Mouse (Mus musculus) brown adipose tissue, adult 24 weeks (tissue): Measurements from ENCODE around the gene Orc2. TPM values are rescaled to one million over a fixed set of nuclear protein-coding genes. Genes with fewer than 3 reads are reported as not detected.

ENCODE experiments used
- H3K27ac ChIP-seq: fragments of 200-500 bp; replicated peaks from 2 replicates; pipeline ENCODE4 v1.5.1; 2012; ENCODE audit warnings: low read depth, mild to moderate bottlenecking, low read length
- H3K4me1 ChIP-seq: fragments of 200-500 bp; 2 replicates; pipeline ENCODE4 v1.6.1; 2012; ENCODE audit warnings: low read length, mixed read lengths; ENCODE audit not compliant: control insufficient read depth, insufficient read depth, insufficient read length
- H3K4me3 ChIP-seq: fragments of 200-500 bp; 2 replicates; pipeline ENCODE4 v1.5.1; 2012; ENCODE audit warnings: low read depth, mild to moderate bottlenecking, low read length, moderate library complexity; ENCODE audit not compliant: insufficient read depth
- polyA plus RNA-seq: library from polyadenylated mRNA; stranded (reverse); fragments of >200 nt; gene quantifications from 2 replicates; pipeline ENCODE4 v1.2.4, GENCODE M21; 2012; ENCODE audit not compliant: missing spikeins, insufficient read depth, insufficient read length

The Orc2 gene
- 13.6 and 18.1 TPM in 2 replicates for polyA plus RNA-seq

- H3K4me3 ChIP-seq, result peak within 1 kb of the TSS; percentile 80
- H3K27ac ChIP-seq, result no peak within 1 kb of the TSS
- peaks cover 4% of the 10 kb centered on the region; the same call in 1 of the 2 replicates for H3K4me1 ChIP-seq
These were observed at the start of gene Orc2 for GRCm38 (mm10) chr1:58504577-58505254. Gene Orc2, minus strand, starts transcription at chr1:58505109.

- H3K4me3 ChIP-seq, result no peak overlapping the region
- no peaks in the 10 kb centered on the region for H3K4me1 ChIP-seq
- H3K27ac ChIP-seq, result no peak overlapping the region
These were observed 36.5 kb upstream of the Orc2 start for GRCm38 (mm10) chr1:58541386-58541785.

- Histone ChIP-seq H3K27ac (no peak overlapping the region), H3K4me3 (no peak overlapping the region)
These were observed 2.3 kb upstream of the Orc2 start for GRCm38 (mm10) chr1:58507249-58507648.

GRCm38 (mm10) chr1:58503793-58504370 lies 1.0 kb downstream of the Orc2 start:
- no peak overlapping the region for H3K27ac ChIP-seq
- H3K4me1 ChIP-seq, result peaks cover 4% of the 10 kb centered on the region; the same call in 1 of the 2 replicates
- H3K4me3 ChIP-seq, result peak overlapping the region; percentile 80

More at GRCm38 (mm10) chr1:58507249-58507648, 2.3 kb upstream of the Orc2 start:
- peaks cover 4% of the 10 kb centered on the region; the same call in 1 of the 2 replicates for H3K4me1 ChIP-seq

GRCm38 (mm10) chr1:58503134-58503533 lies 1.8 kb downstream of the Orc2 start:
- H3K4me1 ChIP-seq, result peaks cover 4% of the 10 kb centered on the region; the same call in 1 of the 2 replicates
- no peak overlapping the region for H3K4me3 ChIP-seq
- no peak overlapping the region for H3K27ac ChIP-seq

GRCm38 (mm10) chr1:58498758-58499157 lies 6.2 kb downstream of the Orc2 start:
- H3K4me3 ChIP-seq, result no peak overlapping the region
- peaks cover 1% of the 10 kb centered on the region; the same call in 1 of the 2 replicates for H3K4me1 ChIP-seq
- no peak overlapping the region for H3K27ac ChIP-seq

GRCm38 (mm10) chr1:58497678-58498077 lies 7.2 kb downstream of the Orc2 start:
- Histone ChIP-seq H3K4me3 (no peak overlapping the region), H3K4me1 (no peaks in the 10 kb centered on the region), H3K27ac (no peak overlapping the region)

- no peak overlapping the region for H3K4me3 ChIP-seq
- no peaks in the 10 kb centered on the region for H3K4me1 ChIP-seq
- H3K27ac ChIP-seq, result no peak overlapping the region
These were observed 9.3 kb downstream of the Orc2 start for GRCm38 (mm10) chr1:58495603-58496002.

- H3K4me3 ChIP-seq, result no peak overlapping the region
- no peaks in the 10 kb centered on the region for H3K4me1 ChIP-seq
- H3K27ac ChIP-seq, result no peak overlapping the region
These were observed 22.3 kb downstream of the Orc2 start for GRCm38 (mm10) chr1:58482647-58483046.

GRCm38 (mm10) chr1:58475662-58476061 lies 29.2 kb downstream of the Orc2 start:
- H3K4me3 ChIP-seq, result no peak overlapping the region

GRCm38 (mm10) chr1:58465561-58465960 lies 39.3 kb downstream of the Orc2 start:
- Histone ChIP-seq H3K27ac (no peak overlapping the region), H3K4me1 (no peaks in the 10 kb centered on the region), H3K4me3 (no peak overlapping the region)

More at GRCm38 (mm10) chr1:58475662-58476061, 29.2 kb downstream of the Orc2 start:
- Histone ChIP-seq H3K27ac (no peak overlapping the region), H3K4me1 (no peaks in the 10 kb centered on the region)

- Histone ChIP-seq H3K27ac (no peak overlapping the region), H3K4me1 (no peaks in the 10 kb centered on the region), H3K4me3 (no peak overlapping the region)
These were observed 39.9 kb downstream of the Orc2 start for GRCm38 (mm10) chr1:58465042-58465441.

GRCm38 (mm10) chr1:58463935-58464334 lies 41.0 kb downstream of the Orc2 start:
- Histone ChIP-seq H3K4me1 (no peaks in the 10 kb centered on the region), H3K4me3 (no peak overlapping the region)

GRCm38 (mm10) chr1:58460566-58460965 lies 44.3 kb downstream of the Orc2 start:
- H3K4me3 ChIP-seq, result no peak overlapping the region
- H3K4me1 ChIP-seq, result no peaks in the 10 kb centered on the region
- no peak overlapping the region for H3K27ac ChIP-seq

More at GRCm38 (mm10) chr1:58463935-58464334, 41.0 kb downstream of the Orc2 start:
- no peak overlapping the region for H3K27ac ChIP-seq

- no peaks in the 10 kb centered on the region; the same call in 1 of the 2 replicates for H3K4me1 ChIP-seq
- H3K27ac ChIP-seq, result no peak overlapping the region
- no peak overlapping the region for H3K4me3 ChIP-seq
These were observed 46.0 kb downstream of the Orc2 start for GRCm38 (mm10) chr1:58458867-58459266.

- no peak overlapping the region for H3K27ac ChIP-seq
- no peak overlapping the region for H3K4me3 ChIP-seq
- H3K4me1 ChIP-seq, result no peaks in the 10 kb centered on the region; the same call in 1 of the 2 replicates
These were observed 46.7 kb downstream of the Orc2 start for GRCm38 (mm10) chr1:58458175-58458574.
